Mouse (Mus musculus): ENCODE results near the gene Osbpl6.

- TF ChIP-seq CTCF (IDR thresholded peaks at IDR 0.05; ENCODE audit: extremely low read depth, insufficient read depth, low read length) = no peak
- no peak for TF ChIP-seq POLR2A (IDR thresholded peaks at IDR 0.05; ENCODE audit: extremely low read depth, insufficient read depth, low read length)
These were observed 15.2 kb downstream of the Osbpl6 start for GRCm38 (mm10) chr2:76421411-76421924.

Measured in cortical plate, adult 2 months (tissue).